ENCODE assay signal across 8 mouse cellular contexts in the genomic region with DNA sequence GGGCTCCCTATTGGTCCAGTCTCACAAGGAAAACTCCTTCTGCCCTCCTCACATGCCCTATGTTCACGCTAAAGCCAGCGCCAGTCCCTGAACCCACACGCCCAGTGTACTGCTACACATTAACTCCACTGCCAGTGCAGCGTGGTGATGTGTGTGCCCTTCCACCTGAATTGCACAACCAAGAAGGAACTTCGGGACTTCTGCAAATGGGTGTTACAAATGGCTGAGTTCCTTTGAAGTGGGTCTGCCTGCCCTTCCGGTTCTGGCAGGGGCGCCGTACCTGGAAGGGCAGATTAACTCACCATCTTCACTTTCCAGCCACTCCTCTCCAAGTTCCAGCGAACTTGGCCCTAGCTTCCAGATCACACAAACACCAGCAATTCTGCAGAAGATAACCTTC. TPM values are rescaled to one million over a fixed set of nuclear protein-coding genes. Genes with fewer than 3 reads are reported as not detected.
DNase-seq lines count a peak whose midpoint lies in the region; ATAC-seq and TF ChIP-seq lines count a peak whose summit lies in the region.

No protein-coding gene starts in this region.

- WGBS in forebrain, embryonic 15.5 days = 46% methylated on average over 9 of the region's 9 CpGs
- WGBS in kidney, embryonic 14.5 days = 25% methylated on average over 9 of the region's 9 CpGs

- no peak for ATAC-seq in forebrain, embryonic 15.5 days (replicated peaks)
- ATAC-seq in kidney, embryonic 14.5 days (ENCODE audit: low FRiP score, low TSS enrichment) = no peak
- ATAC-seq in inflammation-experienced regulatory T-cells, adult 6 months = no peak

- H3K27me3 ChIP-seq in forebrain, embryonic 15.5 days = no peaks in the 10 kb centered on the region
- no peaks in the 10 kb centered on the region; the same call in 1 of the 2 replicates for H3K27me3 ChIP-seq in kidney, embryonic 14.5 days (ENCODE audit: control insufficient read depth, insufficient read depth, low read length)

- peak overlapping the region; percentile 37; the same call in 1 of the 2 replicates for H3K4me2 ChIP-seq in forebrain, embryonic 15.5 days (replicated peaks)
- peak overlapping the region; percentile 38 for H3K4me2 ChIP-seq in kidney, embryonic 14.5 days (replicated peaks; ENCODE audit: low read depth, low read length)

- peaks cover 47% of the 10 kb centered on the region for H3K4me1 ChIP-seq in forebrain, embryonic 15.5 days
- H3K4me1 ChIP-seq in kidney, embryonic 14.5 days (ENCODE audit: control insufficient read depth, insufficient read depth, low read length) = peaks cover 7% of the 10 kb centered on the region

- intact Hi-C loops in heart, postnatal 36 days (cut with DNase I) = no loop called here
- intact Hi-C loops in gastrocnemius, adult 2 months (cut with DNase I) = no loop called here

- H3K9me3 ChIP-seq in forebrain, embryonic 15.5 days = no peaks in the 10 kb centered on the region
- no peaks in the 10 kb centered on the region for H3K9me3 ChIP-seq in kidney, embryonic 14.5 days (ENCODE audit: control insufficient read depth, low read length)

- no peak overlapping the region for H3K4me3 ChIP-seq in forebrain, embryonic 15.5 days
- H3K4me3 ChIP-seq in kidney, embryonic 14.5 days (ENCODE audit: low read length) = no peak overlapping the region
- no peak overlapping the region for H3K4me3 ChIP-seq in gastrocnemius, adult 2 months

- H3K36me3 ChIP-seq in forebrain, embryonic 15.5 days = no peaks in the 10 kb centered on the region
- no peaks in the 10 kb centered on the region for H3K36me3 ChIP-seq in kidney, embryonic 14.5 days (ENCODE audit: control insufficient read depth, insufficient read depth, low read length)

- no peak for TF ChIP-seq CTCF in gastrocnemius, adult 2 months (IDR thresholded peaks at IDR 0.05)

- peak; percentile 16 to 32 for DNase-seq in heart, adult 18-20 months
- no peak for DNase-seq in heart, postnatal 36 days
- peak; percentile 34 for DNase-seq in lung, postnatal 25 days (ENCODE audit: low spot score)
- no peak for DNase-seq in gastrocnemius, adult 2 months
- DNase-seq in gastrocnemius, postnatal 4 days (ENCODE audit: low spot score in 2 of 2) = no peak

- H3K9ac ChIP-seq in forebrain, embryonic 15.5 days (replicated peaks) = no peak overlapping the region
- H3K9ac ChIP-seq in kidney, embryonic 14.5 days (ENCODE audit: low read depth, low read length) = no peak overlapping the region

- H3K27ac ChIP-seq in forebrain, embryonic 15.5 days (replicated peaks) = peak overlapping the region; percentile 77
- peak overlapping the region; percentile 33; the same call in 1 of the 2 replicates for H3K27ac ChIP-seq in kidney, embryonic 14.5 days (ENCODE audit: low read depth, low read length)
- no peak overlapping the region for H3K27ac ChIP-seq in gastrocnemius, adult 2 months

RNA-seq across cellular contexts. Expression of gene Egln3, which starts 12.5 kb away (rescaled TPM):
- 10 to 100 TPM; 63.6 to 77.8 TPM for total RNA-seq in heart, adult 18-20 months (2021)
- total RNA-seq in heart, postnatal 36 days (2021) = 10 to 100 TPM; 56.1 to 78.5 TPM
- 7.1 and 7.7 TPM in 2 replicates for polyA plus RNA-seq in forebrain, embryonic 15.5 days (2015; fragmentation: Nextera tagmentation; extraction: Ambion mirVana)
- polyA plus RNA-seq in kidney, embryonic 14.5 days (2014; fragmentation: Nextera tagmentation; extraction: Ambion mirVana) = 13.5 and 14.5 TPM in 2 replicates
- 10 to 100 TPM; 27.8 to 73.6 TPM for total RNA-seq in gastrocnemius, adult 2 months (2021)
- total RNA-seq in gastrocnemius, postnatal 4 days (2021) = 10 to 100 TPM; 22.0 to 22.9 TPM
- polyA plus RNA-seq in inflammation-experienced regulatory T-cells, adult 6 months (2017; shearing (Covaris generic)) = 1 to 10 TPM in 2 of 3 experiments, under 1 TPM in 1; 0.70 to 2.2 (median 2.0) TPM

Comparison
In these comparisons a context has a peak if more than half of its experiments do, and no peak if none do; other contexts are left out.
1. DNase-seq: peak in heart, adult 18-20 months (2 of 2) and lung, postnatal 25 days (single experiment); none in heart, postnatal 36 days (0 of 2), gastrocnemius, adult 2 months (single experiment) and gastrocnemius, postnatal 4 days (0 of 2).